Mouse (Mus musculus) E14TG2a.4 (cell line): Measurements from ENCODE around the gene 2410004P03Rik.
A peak's percentile ranks its signal among the peaks of the same experiment; 100 is the strongest.

Source experiments
- H3K27me3 ChIP-seq: 2 replicates; pipeline ENCODE4 v1.6.1; 2014; ENCODE audit warnings: low read length, control low read depth; ENCODE audit not compliant: insufficient read depth
- H3K36me3 ChIP-seq: 2 replicates; pipeline ENCODE4 v1.6.1; 2014; ENCODE audit warnings: low read length, control low read depth; ENCODE audit not compliant: insufficient read depth
- H3K4me1 ChIP-seq: replicated peaks from 2 replicates; pipeline ENCODE4 v1.6.1; 2014; ENCODE audit warnings: low read depth, low read length, control low read depth
- H3K4me3 ChIP-seq: replicated peaks from 2 replicates; pipeline ENCODE4 v1.5.1; 2014; ENCODE audit warnings: mild to moderate bottlenecking, low read length
- H3K9me3 ChIP-seq: 2 replicates; pipeline ENCODE4 v1.6.1; 2014; ENCODE audit warnings: low read length, control low read depth
- CTCF ChIP-seq: conservative IDR thresholded peaks from 2 replicates; pipeline ENCODE4 v1.5.1; 2014; ENCODE audit warnings: low read length
- NANOG ChIP-seq: IDR thresholded peaks from 2 replicates; pipeline ENCODE4 v1.6.1; 2014; ENCODE audit warnings: borderline replicate concordance, low read length, mixed read lengths
- POU5F1 ChIP-seq: IDR thresholded peaks from 2 replicates; pipeline ENCODE4 v1.6.1; 2014; ENCODE audit warnings: low read length, borderline replicate concordance

The 2410004P03Rik gene

GRCm38 (mm10) chr12:17011100-17011870 is at the start of gene 2410004P03Rik:
Gene 2410004P03Rik, minus strand, starts transcription at chr12:17011727.
- Histone ChIP-seq H3K36me3 (no peaks in the 10 kb centered on the region), H3K4me1 (peaks cover 10% of the 10 kb centered on the region), H3K4me3 (peak within 1 kb of the TSS; percentile 78), H3K27me3 (peaks cover 30% of the 10 kb centered on the region), H3K9me3 (peaks cover 20% of the 10 kb centered on the region)
- TF ChIP-seq POU5F1 (no peak), CTCF (peak; percentile 90)

DNA sequence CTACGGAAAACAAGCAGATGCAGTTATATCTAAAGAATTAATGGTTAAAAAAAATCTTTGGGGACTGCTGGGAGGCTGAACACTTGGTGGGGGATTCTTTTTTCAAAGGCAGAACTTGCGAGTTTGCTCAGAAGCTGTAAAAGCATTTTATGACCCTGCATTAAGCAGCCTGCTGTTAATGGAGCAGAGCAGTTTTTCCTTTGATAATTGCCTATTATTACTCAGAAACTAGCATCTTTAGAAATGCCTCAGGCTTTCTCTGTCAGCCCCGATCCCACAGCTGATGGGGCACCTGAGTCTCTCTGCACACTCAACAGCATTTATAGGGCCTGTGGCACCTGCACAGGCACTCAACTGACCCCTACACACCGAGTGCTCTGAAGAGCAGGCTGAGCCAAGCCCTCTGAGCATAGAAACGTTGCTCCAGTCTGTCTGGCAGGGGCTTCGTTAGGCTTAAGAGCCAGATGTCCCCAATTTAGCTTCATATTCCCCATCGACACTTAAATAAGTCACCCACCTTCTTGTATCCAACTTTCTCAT is 49.7 kb upstream of the 2410004P03Rik start:
- TF ChIP-seq CTCF, result no peak
- no peak for TF ChIP-seq NANOG
- no peak for TF ChIP-seq POU5F1
- Histone ChIP-seq H3K36me3 (no peaks in the 10 kb centered on the region), H3K4me3 (no peak overlapping the region), H3K27me3 (peaks cover 2% of the 10 kb centered on the region; the same call in 1 of the 2 replicates), H3K4me1 (peaks cover 17% of the 10 kb centered on the region), H3K9me3 (no peaks in the 10 kb centered on the region)

DNA sequence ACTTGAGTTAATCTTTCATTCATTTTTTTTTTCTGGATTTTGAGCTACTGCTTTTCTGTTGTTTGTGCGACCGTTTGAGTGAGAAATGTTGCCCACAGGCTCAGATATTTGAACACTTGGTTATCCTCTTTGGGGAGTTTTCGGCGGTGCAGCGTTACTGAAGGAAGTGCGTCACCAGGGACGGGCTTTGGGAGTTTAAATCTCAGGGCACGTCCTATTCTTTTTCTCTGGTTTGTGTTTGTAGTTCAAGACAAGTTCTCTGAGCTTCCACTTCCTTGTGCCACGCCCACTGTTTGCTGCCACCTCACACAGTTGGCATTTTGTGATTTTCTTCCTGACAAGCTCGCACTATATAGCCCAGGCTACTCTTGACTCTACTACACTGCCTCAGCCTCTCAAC is 47.0 kb upstream of the 2410004P03Rik start:
- H3K4me3 ChIP-seq, result 0 out of 2 replicates have a peak overlapping the region, but pooled peaks have one; percentile 26
- no peaks in the 10 kb centered on the region for H3K9me3 ChIP-seq
- TF ChIP-seq CTCF (no peak), POU5F1 (no peak), NANOG (no peak)
- peaks cover 17% of the 10 kb centered on the region for H3K4me1 ChIP-seq
- peaks cover 2% of the 10 kb centered on the region; the same call in 1 of the 2 replicates for H3K27me3 ChIP-seq
- H3K36me3 ChIP-seq, result no peaks in the 10 kb centered on the region

- Histone ChIP-seq H3K27me3 (peaks cover 9% of the 10 kb centered on the region), H3K4me3 (no peak overlapping the region), H3K9me3 (no peaks in the 10 kb centered on the region), H3K4me1 (peaks cover 17% of the 10 kb centered on the region), H3K36me3 (no peaks in the 10 kb centered on the region)
- no peak for TF ChIP-seq NANOG
- no peak for TF ChIP-seq CTCF
- no peak for TF ChIP-seq POU5F1
Measured at GRCm38 (mm10) chr12:17057110-17057509, 45.6 kb upstream of the 2410004P03Rik start.

DNA sequence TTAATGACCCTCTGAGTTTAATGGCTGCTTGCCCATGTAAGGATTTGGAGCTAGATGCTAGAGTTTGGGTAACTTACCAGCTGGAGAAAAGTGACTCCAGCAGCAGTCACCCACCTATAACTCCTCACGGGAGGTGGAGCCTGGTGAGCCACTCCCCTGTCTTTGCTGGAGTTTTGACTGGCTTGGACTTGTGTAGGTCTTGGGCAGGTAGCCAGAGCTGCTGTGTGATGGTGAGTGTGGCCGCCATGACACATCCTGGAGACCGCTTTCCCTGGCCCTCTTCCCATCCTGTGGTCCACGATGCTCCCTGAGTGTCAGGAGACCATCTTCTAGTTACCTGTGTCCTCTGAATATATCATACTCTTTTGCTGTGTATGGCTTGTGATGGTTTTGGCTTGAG is 44.2 kb upstream of the 2410004P03Rik start:
- Histone ChIP-seq H3K9me3 (no peaks in the 10 kb centered on the region), H3K4me1 (peaks cover 11% of the 10 kb centered on the region), H3K4me3 (no peak overlapping the region), H3K27me3 (peaks cover 8% of the 10 kb centered on the region), H3K36me3 (no peaks in the 10 kb centered on the region)
- TF ChIP-seq CTCF (no peak), POU5F1 (no peak), NANOG (no peak)

- H3K4me3 ChIP-seq, result no peak overlapping the region
- no peaks in the 10 kb centered on the region for H3K36me3 ChIP-seq
- H3K9me3 ChIP-seq, result no peaks in the 10 kb centered on the region
- peaks cover 11% of the 10 kb centered on the region for H3K4me1 ChIP-seq
- H3K27me3 ChIP-seq, result peaks cover 7% of the 10 kb centered on the region; the same call in 1 of the 2 replicates
- TF ChIP-seq CTCF, result peak; percentile 52
- TF ChIP-seq POU5F1, result no peak
Measured at GRCm38 (mm10) chr12:17054691-17055090, 43.2 kb upstream of the 2410004P03Rik start.

- TF ChIP-seq POU5F1 (no peak), CTCF (no peak), NANOG (no peak)
- no peaks in the 10 kb centered on the region for H3K36me3 ChIP-seq
- peaks cover 7% of the 10 kb centered on the region; the same call in 1 of the 2 replicates for H3K27me3 ChIP-seq
- H3K4me1 ChIP-seq, result peaks cover 8% of the 10 kb centered on the region
- no peak overlapping the region for H3K4me3 ChIP-seq
- H3K9me3 ChIP-seq, result no peaks in the 10 kb centered on the region
Measured at GRCm38 (mm10) chr12:17052673-17053072, 41.1 kb upstream of the 2410004P03Rik start.

DNA sequence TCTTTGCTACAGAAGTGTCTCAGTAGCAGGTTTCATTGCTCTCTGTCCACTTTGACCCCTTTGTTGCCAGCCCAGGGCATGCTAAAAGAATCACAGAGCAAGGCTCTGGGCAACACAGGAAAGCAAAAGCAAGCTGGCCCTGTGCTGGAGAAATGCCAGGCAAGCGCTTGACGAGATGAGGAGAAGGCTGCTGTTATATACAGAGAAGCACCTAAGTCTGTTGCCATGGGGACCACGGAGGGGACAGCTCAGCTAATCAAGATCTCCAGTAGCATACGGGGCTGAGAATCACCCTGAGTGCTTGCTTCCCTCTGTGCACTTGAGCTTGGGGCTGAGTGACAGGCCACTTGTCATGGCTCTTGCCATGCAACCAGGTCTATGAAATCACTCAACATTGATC is 39.5 kb upstream of the 2410004P03Rik start:
- peaks cover 13% of the 10 kb centered on the region; the same call in 1 of the 2 replicates for H3K27me3 ChIP-seq
- TF ChIP-seq CTCF (no peak), NANOG (no peak), POU5F1 (no peak)
- no peaks in the 10 kb centered on the region for H3K4me1 ChIP-seq
- no peaks in the 10 kb centered on the region for H3K36me3 ChIP-seq
- H3K4me3 ChIP-seq, result no peak overlapping the region
- no peaks in the 10 kb centered on the region for H3K9me3 ChIP-seq

GRCm38 (mm10) chr12:17049796-17050195 is 38.3 kb upstream of the 2410004P03Rik start:
- no peak for TF ChIP-seq CTCF
- no peak for TF ChIP-seq POU5F1
- TF ChIP-seq NANOG, result no peak
- Histone ChIP-seq H3K36me3 (no peaks in the 10 kb centered on the region), H3K4me1 (no peaks in the 10 kb centered on the region)

More at GRCm38 (mm10) chr12:17049796-17050195, 38.3 kb upstream of the 2410004P03Rik start:
- Histone ChIP-seq H3K27me3 (peaks cover 13% of the 10 kb centered on the region; the same call in 1 of the 2 replicates), H3K9me3 (no peaks in the 10 kb centered on the region), H3K4me3 (no peak overlapping the region)
